Mouse (Mus musculus): ENCODE data around the gene Gm7945. TPM values are rescaled to one million over a fixed set of nuclear protein-coding genes. Genes with fewer than 3 reads are reported as not detected.
"Not testable (repeated sequence)": the region's sequence is repeated elsewhere in the genome, so short reads cannot be mapped to it uniquely, and the experiment has no call there.

The Gm7945 gene
- polyA plus RNA-seq (2012; fragmentation: generic; extraction: Trizol): not detected

DNA sequence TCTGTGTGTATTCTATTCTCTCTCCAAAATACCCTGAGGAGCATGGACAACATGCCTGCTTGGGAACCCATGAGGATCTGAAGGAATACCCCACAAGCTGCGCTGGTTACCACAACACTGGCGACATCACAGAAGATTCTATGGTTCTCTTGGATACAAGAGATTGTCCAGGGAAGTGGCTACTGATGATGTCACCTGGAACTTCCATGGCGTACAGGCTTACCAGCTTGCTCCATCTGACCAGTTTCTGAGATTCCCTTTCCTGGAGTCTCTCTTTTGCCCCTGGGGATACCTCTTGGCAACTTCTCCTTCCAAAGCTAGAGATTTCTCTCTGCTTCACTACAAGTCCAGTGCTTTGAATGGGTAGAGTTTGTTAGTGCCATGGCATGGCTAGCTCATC, at the start of gene Gm7945:
Gm7945 (minus strand) TSS at position 101 of the 400 bp plus-strand sequence.
- H3ac ChIP-seq (ENCODE audit: control insufficient read depth, insufficient read length); H3K79me2 ChIP-seq (ENCODE audit: control insufficient read depth, insufficient read depth); H3K36me3 ChIP-seq (ENCODE audit: control insufficient read depth, insufficient read depth); H3K27me3 ChIP-seq (ENCODE audit: control insufficient read depth, insufficient read depth, insufficient read length); H3K4me2 ChIP-seq (ENCODE audit: low read depth); H3K4me3 ChIP-seq: not testable (repeated sequence)

DNA sequence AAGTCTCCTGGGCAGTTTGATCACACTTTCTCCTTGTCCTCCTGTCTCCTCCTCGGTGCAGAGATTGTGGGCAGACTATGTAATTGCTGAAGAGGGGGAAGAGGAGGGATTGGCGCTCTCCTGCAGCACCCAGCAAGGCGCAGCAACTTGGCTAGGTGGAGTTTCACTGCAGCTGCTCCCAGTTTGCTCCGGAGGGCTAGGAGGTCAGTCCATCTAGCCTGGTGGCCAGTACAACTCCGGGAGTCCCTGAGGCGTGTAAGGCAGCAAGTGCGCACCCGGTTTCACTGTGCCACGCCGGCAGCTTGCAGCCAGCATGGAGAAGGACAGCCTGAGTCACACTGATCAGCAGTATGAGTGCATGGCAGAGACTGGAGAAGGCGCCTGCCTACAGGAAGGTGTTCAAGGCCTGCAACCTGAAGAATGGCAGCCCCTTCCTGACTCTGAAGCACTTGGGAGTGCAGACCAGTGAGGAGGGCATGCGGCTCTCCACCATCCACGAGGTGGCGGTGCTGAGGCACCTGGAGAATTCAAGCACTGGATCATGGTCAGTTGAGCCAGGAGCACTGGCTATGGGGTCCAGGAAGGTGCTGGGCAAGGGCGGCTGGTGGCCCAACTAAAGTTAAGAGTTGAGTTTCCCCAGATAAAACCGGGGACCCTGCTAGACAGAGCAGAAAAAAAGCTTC, 39.4 kb upstream of the Gm7945 start:
- H3K27me3 ChIP-seq (ENCODE audit: control insufficient read depth, insufficient read depth, insufficient read length); H3ac ChIP-seq (ENCODE audit: control insufficient read depth, insufficient read length); H3K36me3 ChIP-seq (ENCODE audit: control insufficient read depth, insufficient read depth); H3K4me2 ChIP-seq (ENCODE audit: low read depth); H3K4me3 ChIP-seq; H3K79me2 ChIP-seq (ENCODE audit: control insufficient read depth, insufficient read depth): not testable (repeated sequence)

DNA sequence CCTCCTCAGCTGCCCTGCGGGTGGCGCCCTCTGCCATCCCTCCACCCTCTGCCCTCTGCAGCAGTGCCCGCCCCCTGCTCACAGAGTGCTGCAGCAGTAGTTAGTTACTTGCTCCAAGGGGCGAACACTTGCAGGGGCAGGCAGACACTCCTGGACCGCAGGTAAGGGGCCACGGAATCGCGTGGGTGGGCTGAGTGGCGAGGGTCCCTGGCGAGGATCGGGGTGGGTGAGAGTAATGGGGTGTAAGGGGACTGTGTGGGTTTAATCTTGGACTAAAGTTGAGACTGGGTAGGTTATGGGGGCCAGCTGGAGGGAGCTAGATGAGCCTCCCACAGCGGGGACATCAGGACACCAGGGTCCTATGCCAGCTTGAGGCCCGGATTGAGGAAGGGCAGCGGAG, 38.5 kb upstream of the Gm7945 start:
- not testable (repeated sequence) for H3K36me3 ChIP-seq (ENCODE audit: control insufficient read depth, insufficient read depth); H3ac ChIP-seq (ENCODE audit: control insufficient read depth, insufficient read length); H3K4me3 ChIP-seq; H3K79me2 ChIP-seq (ENCODE audit: control insufficient read depth, insufficient read depth); H3K27me3 ChIP-seq (ENCODE audit: control insufficient read depth, insufficient read depth, insufficient read length); H3K4me2 ChIP-seq (ENCODE audit: low read depth)

DNA sequence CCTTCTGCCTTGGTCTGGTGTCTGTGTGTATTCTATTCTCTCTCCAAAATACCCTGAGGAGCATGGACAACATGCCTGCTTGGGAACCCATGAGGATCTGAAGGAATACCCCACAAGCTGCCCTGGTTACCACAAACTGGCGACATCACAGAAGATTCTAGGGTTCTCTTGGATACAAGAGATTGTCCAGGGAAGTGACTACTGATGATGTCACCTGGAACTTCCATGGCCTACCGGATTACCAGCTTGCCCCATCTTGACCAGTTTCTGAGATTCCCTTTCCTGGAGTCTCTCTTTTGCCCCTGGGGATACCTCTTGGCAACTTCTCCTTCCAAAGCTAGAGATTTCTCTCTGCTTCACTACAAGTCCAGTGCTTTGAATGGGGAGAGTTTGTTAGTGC, 22.0 kb upstream of the Gm7945 start, which contains the start of gene Gm6482:
Gm6482 (minus strand) TSS at position 101 of the 400 bp plus-strand sequence.
- not testable (repeated sequence) for H3ac ChIP-seq (ENCODE audit: control insufficient read depth, insufficient read length); H3K4me2 ChIP-seq (ENCODE audit: low read depth); H3K36me3 ChIP-seq (ENCODE audit: control insufficient read depth, insufficient read depth); H3K4me3 ChIP-seq; H3K79me2 ChIP-seq (ENCODE audit: control insufficient read depth, insufficient read depth); H3K27me3 ChIP-seq (ENCODE audit: control insufficient read depth, insufficient read depth, insufficient read length)

DNA sequence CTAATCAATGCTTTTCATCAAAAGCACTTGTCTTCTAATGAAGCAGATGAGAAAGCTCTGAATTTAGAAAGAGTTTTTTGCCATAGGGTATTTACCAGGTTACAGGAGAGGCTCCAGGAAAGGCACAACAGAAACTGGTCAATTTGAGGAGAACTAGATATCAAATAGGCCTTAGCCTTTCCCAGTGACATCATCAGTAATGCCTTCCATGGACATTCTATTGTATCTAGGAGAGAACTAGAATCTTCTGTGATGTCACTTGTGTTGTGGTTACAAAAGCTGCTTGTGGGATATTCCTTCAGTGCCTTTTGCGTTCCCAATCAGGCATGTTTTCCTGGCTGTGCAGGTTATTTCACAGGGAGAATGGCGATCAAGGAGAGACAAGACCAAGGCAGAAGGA, 37.9 kb downstream of the Gm7945 start, which contains the start of gene Gm5798:
Gm5798 (plus strand) TSS at position 301 of the 400 bp plus-strand sequence.
- not testable (repeated sequence) for H3K79me2 ChIP-seq (ENCODE audit: control insufficient read depth, insufficient read depth); H3K4me2 ChIP-seq (ENCODE audit: low read depth); H3K4me3 ChIP-seq; H3K36me3 ChIP-seq (ENCODE audit: control insufficient read depth, insufficient read depth); H3K27me3 ChIP-seq (ENCODE audit: control insufficient read depth, insufficient read depth, insufficient read length); H3ac ChIP-seq (ENCODE audit: control insufficient read depth, insufficient read length)

Other genes starting within 250 kb of the Gm7945 start
- not detected for gene Mbl1, start 234.9 kb downstream of the Gm7945 start, polyA plus RNA-seq (2012; fragmentation: generic; extraction: Trizol)
- not detected for gene Sftpd, start 201.2 kb downstream of the Gm7945 start, polyA plus RNA-seq (2012; fragmentation: generic; extraction: Trizol)
- not detected for gene Gm2832, start 107.6 kb downstream of the Gm7945 start, polyA plus RNA-seq (2012; fragmentation: generic; extraction: Trizol)
- not detected for gene Gm5798, start 37.8 kb downstream of the Gm7945 start, polyA plus RNA-seq (2012; fragmentation: generic; extraction: Trizol)
- gene Gm6482, start 21.9 kb upstream of the Gm7945 start, polyA plus RNA-seq (2012; fragmentation: generic; extraction: Trizol): not detected
- not detected for gene Gm7954, start 67.1 kb upstream of the Gm7945 start, polyA plus RNA-seq (2012; fragmentation: generic; extraction: Trizol)
- gene Gm3486, start 103.1 kb upstream of the Gm7945 start, polyA plus RNA-seq (2012; fragmentation: generic; extraction: Trizol): not detected
- not detected for gene Gm7970, start 169.2 kb upstream of the Gm7945 start, polyA plus RNA-seq (2012; fragmentation: generic; extraction: Trizol)
- gene 1700049E17Rik2, start 186.8 kb upstream of the Gm7945 start, polyA plus RNA-seq (2012; fragmentation: generic; extraction: Trizol): not detected
- gene Gm3072, start 238.2 kb upstream of the Gm7945 start, polyA plus RNA-seq (2012; fragmentation: generic; extraction: Trizol): not detected

Data from myocyte (in vitro differentiated cells).